Mouse (Mus musculus) embryonic stem cell, embryonic (primary cell): ENCODE data around the gene Rgs12.

Experiments used
- CTCF ChIA-PET, 4 experiments: fragments of 300-600 bp in 2 of 4; fragments of 350-600 bp in 2 of 4; sonication (Branson Sonifier 250); formaldehyde crosslinking; loops; one replicate each; lab custom pipeline; 2022; ENCODE audit warnings: inconsistent platforms in 2 of 4; lab: Charles Lee
- POLR2A ChIA-PET, 4 experiments: fragments of 300-600 bp in 2 of 4; fragments of 350-600 bp in 2 of 4; sonication (Branson Sonifier 250); formaldehyde crosslinking; loops; one replicate each; lab custom pipeline; 2022; ENCODE audit warnings: antibody characterized with exemption in 4 of 4, inconsistent platforms in 1 of 4; lab: Charles Lee

Gene Rgs12

GRCm38 (mm10) chr5:34998754-34999153 lies 49.5 kb downstream of the Rgs12 start:
- ChIA-PET POLR2A (interaction anchor here in 2 of 4 experiments (0.9 to 2.1 kb wide), 8 partner anchors 9 to 106 kb away, joined by 3 to 7 read pairs (median 4); partner anchors contain the start of gene Rgs12 (in 1 of the 2)), CTCF (interaction anchor here in 1 of 4 experiments (0.5 kb wide), 1 partner anchor 31 kb away, joined by 3 read pairs; no protein-coding TSS in a partner anchor)

GRCm38 (mm10) chr5:34999281-34999680 lies 50.0 kb downstream of the Rgs12 start:
- ChIA-PET POLR2A (interaction anchor here in 2 of 4 experiments (0.9 to 2.1 kb wide), 8 partner anchors 8 to 105 kb away, joined by 3 to 7 read pairs (median 4); partner anchors contain the start of gene Rgs12 (in 1 of the 2)), CTCF (interaction anchor here in 2 of 4 experiments (0.5 to 1.5 kb wide), 2 partner anchors 14 to 31 kb away, joined by 3 to 4 read pairs; no protein-coding TSS in a partner anchor)

DNA sequence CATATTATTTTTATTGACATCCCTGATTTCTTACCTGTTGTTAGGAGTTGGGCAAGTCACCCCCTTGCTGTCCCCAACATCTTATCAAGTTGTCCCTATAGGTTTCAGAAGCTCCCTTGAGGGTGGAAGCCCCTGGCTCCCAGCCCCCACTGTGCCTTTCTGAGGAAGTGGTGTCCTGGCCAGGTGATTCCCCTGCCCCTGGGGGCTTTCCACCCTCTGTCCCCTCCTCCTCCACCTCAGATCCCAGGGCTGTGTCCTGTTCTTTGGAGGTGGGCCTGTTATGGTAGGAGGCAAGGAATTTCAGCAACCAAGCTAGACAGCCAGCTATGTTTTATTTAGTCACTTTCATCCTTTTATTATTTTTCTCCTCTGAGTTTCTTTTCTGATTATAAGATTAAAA lies 51.1 kb downstream of the Rgs12 start:
- ChIA-PET CTCF (interaction anchor here in 2 of 4 experiments (0.6 to 1.5 kb wide), 2 partner anchors 14 to 15 kb away, joined by 3 to 4 read pairs; no protein-coding TSS in a partner anchor), POLR2A (interaction anchor here in 2 of 4 experiments (1.5 to 2.1 kb wide), 2 partner anchors 11 to 51 kb away, joined by 5 to 7 read pairs; partner anchors contain the start of gene Rgs12 (in 1 of the 2))

DNA sequence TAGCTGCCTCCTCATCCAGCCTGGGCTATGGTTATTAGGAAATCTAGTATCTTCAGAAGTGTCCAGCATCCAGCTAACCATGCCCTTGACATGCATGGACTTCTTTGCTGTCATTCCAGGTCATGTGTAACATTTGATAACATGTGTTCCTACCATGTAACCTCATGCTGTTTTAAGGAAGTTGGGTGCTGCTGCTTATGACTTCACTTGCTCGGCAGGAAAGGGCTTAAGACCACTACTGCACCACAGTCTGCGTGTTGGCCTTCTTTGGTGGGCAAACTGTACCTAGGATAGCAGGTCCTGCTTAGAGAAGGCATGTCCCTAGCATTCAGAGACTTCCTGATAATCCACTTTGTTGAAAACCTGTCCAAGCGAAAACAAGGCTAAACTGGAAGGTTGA lies 51.9 kb downstream of the Rgs12 start:
- CTCF ChIA-PET: no interaction called here
- POLR2A ChIA-PET: interaction anchor here in 1 of 4 experiments (0.6 kb wide), 2 partner anchors 26 to 207 kb away, joined by 3 read pairs; no protein-coding TSS in a partner anchor

DNA sequence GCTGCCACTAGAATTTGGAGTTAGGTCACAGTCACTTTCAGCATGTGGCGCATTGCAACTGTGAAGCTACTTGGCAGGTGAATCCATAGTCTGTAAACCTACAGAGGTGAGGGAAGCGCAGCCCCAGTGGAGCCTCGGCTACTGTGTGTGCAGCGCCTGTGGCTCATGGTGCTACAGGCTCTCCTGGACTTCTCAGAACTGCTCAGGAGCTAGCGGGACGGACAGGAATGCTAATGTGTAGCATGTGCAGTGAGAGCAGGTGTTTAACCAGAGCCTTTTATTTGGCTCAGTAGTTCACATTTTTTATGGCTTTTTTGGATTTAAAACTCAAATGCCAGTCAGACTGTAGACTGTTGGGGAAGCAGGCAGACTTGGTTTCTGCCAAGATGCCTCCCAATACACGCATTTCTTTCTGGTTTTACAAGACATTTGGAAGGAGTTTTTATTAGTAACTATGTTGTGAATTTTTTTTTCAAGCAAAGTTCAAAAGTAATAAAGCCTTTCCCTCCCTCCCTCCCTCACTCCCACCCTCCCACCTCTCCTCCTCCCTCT lies 54.4 kb downstream of the Rgs12 start:
- ChIA-PET POLR2A (no interaction called here), CTCF (no interaction called here)

DNA sequence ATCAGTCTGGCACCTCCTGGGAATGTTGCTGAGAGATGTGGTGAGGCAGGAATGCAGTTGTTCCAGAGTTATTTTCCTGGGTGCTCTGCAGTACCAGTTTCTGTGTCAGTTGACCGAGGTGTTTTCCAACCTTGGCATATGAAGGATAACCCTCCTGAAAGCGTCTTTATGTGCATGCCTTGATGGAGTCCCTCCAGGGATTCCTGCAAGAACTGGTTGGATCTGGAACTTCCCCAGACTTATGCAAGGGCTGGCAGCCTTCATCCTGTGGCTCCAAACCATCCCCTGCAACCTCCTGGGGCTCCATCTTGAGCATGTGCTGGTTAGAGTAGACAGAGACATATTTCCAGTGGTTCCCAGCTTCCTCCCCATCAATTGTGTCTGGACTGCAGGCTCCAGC lies 55.5 kb downstream of the Rgs12 start:
- POLR2A ChIA-PET: no interaction called here
- CTCF ChIA-PET: no interaction called here

GRCm38 (mm10) chr5:35005659-35006058 lies 56.4 kb downstream of the Rgs12 start:
- ChIA-PET CTCF (no interaction called here), POLR2A (no interaction called here)

GRCm38 (mm10) chr5:35006599-35006998 lies 57.4 kb downstream of the Rgs12 start:
- ChIA-PET CTCF (interaction anchor here in 1 of 4 experiments (0.6 to 1.4 kb wide), 2 partner anchors 125 to 1419 kb away, joined by 3 read pairs; no protein-coding TSS in a partner anchor), POLR2A (no interaction called here)

DNA sequence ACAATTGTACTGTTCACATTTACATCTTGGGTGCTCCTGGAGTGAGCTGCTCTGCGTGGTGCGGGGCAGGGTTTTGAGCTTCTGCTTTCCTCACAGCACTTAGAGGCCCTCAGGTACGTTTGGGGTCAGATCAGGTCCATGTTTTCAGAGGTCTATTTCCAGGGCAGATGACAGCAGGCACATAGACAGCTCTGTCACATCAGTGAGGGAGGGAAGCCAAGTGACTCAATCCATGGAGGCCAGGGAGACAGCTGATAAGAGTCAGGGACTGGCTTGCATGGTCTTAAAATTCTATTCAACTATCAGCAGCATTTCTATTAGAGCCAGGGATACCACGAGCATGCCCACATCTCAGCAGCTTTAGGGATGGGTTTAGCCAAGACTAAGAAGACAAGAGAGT lies 59.9 kb downstream of the Rgs12 start:
- ChIA-PET CTCF (no interaction called here), POLR2A (no interaction called here)

DNA sequence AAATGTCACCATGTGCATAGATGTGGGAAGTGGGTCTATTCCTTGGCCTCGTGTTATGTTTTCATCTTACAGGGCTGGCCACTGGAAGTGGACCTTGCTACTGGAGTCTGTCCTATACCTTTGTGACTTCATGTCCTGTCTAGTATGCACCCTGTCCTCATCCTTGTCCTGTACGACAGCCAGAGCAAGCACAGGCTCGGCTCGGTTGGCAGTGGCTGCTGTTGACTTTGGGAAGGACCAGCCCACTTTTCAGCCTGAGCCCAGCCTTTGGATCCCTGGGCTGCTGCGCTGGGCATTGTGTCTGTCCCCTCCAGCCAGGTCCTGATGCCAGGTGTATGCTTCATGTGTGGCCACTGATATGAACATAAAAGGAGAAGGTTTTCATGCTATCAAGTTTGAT lies 61.4 kb downstream of the Rgs12 start:
- ChIA-PET POLR2A (interaction anchor here in 1 of 4 experiments (1.0 kb wide), 1 partner anchor 20 kb away, joined by 3 read pairs; no protein-coding TSS in a partner anchor), CTCF (no interaction called here)

GRCm38 (mm10) chr5:35011156-35011923 lies 62.1 kb downstream of the Rgs12 start:
- CTCF ChIA-PET: interaction anchor here in 1 of 4 experiments (0.6 kb wide), 1 partner anchor 425 kb away, joined by 6 read pairs; no protein-coding TSS in a partner anchor

DNA sequence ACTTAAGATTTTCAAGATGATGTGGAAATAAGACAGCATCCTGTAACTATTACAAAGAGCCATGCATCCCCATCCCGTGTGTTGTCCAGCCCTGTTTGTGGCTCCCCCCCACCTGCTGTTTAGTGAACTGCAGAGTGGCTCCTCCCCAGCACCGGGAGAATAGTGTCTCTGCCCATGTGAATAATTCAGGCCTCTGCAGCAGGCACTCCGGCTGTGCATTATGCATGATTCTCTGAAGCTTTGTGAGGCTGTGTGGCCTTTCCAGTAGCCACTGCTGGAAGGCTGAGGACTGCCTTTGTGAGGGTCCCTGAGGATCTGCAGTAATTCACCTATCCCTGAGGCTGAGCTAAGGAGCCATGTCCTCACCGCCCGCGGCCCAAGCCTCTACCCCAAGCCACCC lies 64.8 kb downstream of the Rgs12 start:
- POLR2A ChIA-PET: interaction anchor here in 2 of 4 experiments (0.5 to 1.2 kb wide), 3 partner anchors 15 to 501 kb away, joined by 3 to 4 read pairs (median 3); partner anchors contain the start of gene Rgs12 (in 1 of the 2)
- CTCF ChIA-PET: interaction anchor here in 1 of 4 experiments (1.1 kb wide), 1 partner anchor 28 kb away, joined by 3 read pairs; no protein-coding TSS in a partner anchor

More at GRCm38 (mm10) chr5:35011156-35011923, 62.1 kb downstream of the Rgs12 start:
- POLR2A ChIA-PET: no interaction called here

DNA sequence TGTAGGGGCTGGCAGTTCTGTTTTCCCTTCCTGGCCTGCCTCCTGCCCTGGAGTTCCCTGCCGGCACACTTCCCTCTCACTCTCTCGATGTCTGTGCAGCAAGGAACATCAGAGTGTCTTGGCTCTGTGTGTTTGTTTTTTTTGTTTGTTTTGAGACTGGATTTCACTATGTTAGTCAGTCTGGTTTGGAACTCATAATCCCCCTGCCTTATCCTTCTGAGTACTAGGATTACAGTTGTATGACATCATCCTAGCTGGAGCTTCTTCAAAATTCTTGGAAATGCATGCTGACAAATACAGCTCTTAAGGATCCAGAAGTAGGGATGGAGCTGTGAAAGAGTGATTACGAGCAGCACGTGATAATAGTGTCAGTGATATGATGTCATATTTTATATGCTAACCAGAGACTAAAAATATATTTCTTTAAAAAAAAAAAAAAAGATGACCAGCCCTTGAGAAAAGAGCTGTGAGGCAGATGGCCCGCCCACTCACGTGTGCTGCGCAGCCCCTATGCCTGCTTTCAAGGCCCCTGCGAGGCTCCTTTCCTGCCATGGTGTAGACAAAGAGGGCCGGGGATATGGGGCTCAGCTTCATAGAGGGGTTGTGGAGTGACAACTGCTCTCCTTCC lies 70.5 kb downstream of the Rgs12 start:
- CTCF ChIA-PET: interaction anchor here in 1 of 4 experiments (0.6 kb wide), 1 partner anchor 32 kb away, joined by 3 read pairs; no protein-coding TSS in a partner anchor
- POLR2A ChIA-PET: interaction anchor here in 1 of 4 experiments (0.7 kb wide), 1 partner anchor 787 kb away, joined by 4 read pairs; no protein-coding TSS in a partner anchor

DNA sequence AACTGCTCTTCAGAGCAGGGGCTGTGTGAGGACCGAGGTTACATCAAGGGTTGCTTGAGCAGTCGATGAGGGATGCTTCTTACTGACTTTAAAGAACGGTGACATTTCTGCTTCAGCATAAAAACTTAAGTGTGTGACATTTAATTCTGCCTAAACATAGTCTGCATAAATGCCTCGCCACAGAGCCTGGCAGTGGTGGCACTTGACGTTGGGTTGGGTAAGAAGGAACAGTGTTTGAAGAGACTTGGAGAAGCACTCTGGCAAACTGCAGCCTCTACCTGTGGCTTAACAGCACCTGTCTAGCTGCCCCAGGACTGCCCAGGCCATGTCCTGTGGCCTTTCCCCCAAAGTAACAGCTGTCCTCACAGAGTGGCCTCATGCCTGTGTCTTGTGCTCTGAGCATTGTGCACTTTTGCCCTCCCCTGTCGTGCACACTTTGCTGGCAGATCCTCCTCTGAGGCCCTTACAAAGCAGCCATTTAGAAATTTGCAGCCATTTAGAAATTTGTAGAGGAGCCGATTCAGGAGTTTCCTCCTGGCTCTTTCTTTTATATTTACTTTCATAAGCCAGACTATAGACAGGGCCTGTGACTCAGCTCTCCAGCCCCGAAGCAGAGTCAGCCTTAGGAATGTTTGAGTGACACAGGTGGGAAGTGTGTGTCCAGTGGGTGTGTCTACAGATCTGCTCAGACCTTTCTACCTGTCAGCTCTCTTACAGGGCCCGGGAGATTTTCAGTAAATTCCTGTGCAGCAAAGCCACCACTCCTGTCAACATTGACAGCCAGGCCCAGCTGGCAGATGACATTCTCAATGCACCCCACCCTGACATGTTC lies 71.4 kb downstream of the Rgs12 start:
- CTCF ChIA-PET: interaction anchor here in 1 of 4 experiments (0.6 kb wide), 1 partner anchor 33 kb away, joined by 3 read pairs; no protein-coding TSS in a partner anchor
- POLR2A ChIA-PET: interaction anchor here in 1 of 4 experiments (0.7 kb wide), 1 partner anchor 787 kb away, joined by 4 read pairs; no protein-coding TSS in a partner anchor

- POLR2A ChIA-PET: no interaction called here
- CTCF ChIA-PET: interaction anchor here in 1 of 4 experiments (0.7 kb wide), 1 partner anchor 18 kb away, joined by 3 read pairs; no protein-coding TSS in a partner anchor
These were observed 75.7 kb downstream of the Rgs12 start for GRCm38 (mm10) chr5:35024975-35025374.

- POLR2A ChIA-PET: interaction anchor here in 1 of 4 experiments (1.5 kb wide), 1 partner anchor 16 kb away, joined by 3 read pairs; no protein-coding TSS in a partner anchor
- CTCF ChIA-PET: interaction anchor here in 1 of 4 experiments (0.8 to 1.0 kb wide), 2 partner anchors 95 to 102 kb away, joined by 3 to 4 read pairs; no protein-coding TSS in a partner anchor
These were observed 80.1 kb downstream of the Rgs12 start for GRCm38 (mm10) chr5:35029303-35029702.

DNA sequence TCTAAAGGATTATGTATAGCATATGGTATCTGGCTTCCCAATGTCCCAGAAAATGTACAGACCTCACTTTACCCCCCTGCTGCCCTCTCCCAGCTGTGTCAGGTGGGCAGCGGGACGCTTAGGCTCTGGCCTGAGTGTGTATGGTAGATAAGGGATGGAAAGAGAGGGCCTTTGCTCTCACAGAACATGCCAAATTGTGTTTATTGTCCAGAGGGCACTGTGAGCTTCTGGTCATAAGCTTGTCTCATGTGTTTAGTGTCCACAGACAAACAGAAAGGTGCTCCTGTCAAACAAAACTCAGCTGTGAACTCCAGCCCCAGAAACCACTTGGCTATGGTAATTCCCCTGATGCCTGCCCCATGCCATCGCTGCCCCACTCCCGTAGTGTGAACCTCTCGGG lies 80.5 kb downstream of the Rgs12 start:
- ChIA-PET POLR2A (interaction anchor here in 1 of 4 experiments (1.5 kb wide), 1 partner anchor 16 kb away, joined by 3 read pairs; no protein-coding TSS in a partner anchor), CTCF (interaction anchor here in 1 of 4 experiments (0.8 to 1.0 kb wide), 2 partner anchors 95 to 102 kb away, joined by 3 to 4 read pairs; no protein-coding TSS in a partner anchor)
